Mouse (Mus musculus) hindbrain, embryonic 15.5 days (tissue): Measurements from ENCODE around the gene Pkp2. TPM values are rescaled to one million over a fixed set of nuclear protein-coding genes. Genes with fewer than 3 reads are reported as not detected.
"Not testable (repeated sequence)": the region's sequence is repeated elsewhere in the genome, so short reads cannot be mapped to it uniquely, and the experiment has no call there.

Experiments
- ATAC-seq: fragments of 200-750 bp; cut with Nextera tagmentation; 2 replicates; pipeline ENCODE4 v1.8.0; 2017; ENCODE audit warnings: low read depth, moderate number of reproducible peaks, moderate TSS enrichment; ENCODE audit not compliant: low FRiP score
- H3K27ac ChIP-seq: fragments of 300-500 bp; sonication (generic); replicated peaks from 2 replicates; pipeline ENCODE4 v1.5.1; 2015; ENCODE audit warnings: mild to moderate bottlenecking, inconsistent platforms
- H3K27me3 ChIP-seq: fragments of 300-500 bp; sonication (generic); 2 replicates; pipeline ENCODE4 v1.6.1; 2015; ENCODE audit warnings: control low read depth, inconsistent platforms
- H3K36me3 ChIP-seq: fragments of 300-500 bp; sonication (generic); 2 replicates; pipeline ENCODE4 v1.6.1; 2015; ENCODE audit warnings: control low read depth, inconsistent platforms
- H3K4me1 ChIP-seq: fragments of 300-500 bp; sonication (generic); replicated peaks from 2 replicates; pipeline ENCODE4 v1.6.1; 2015; ENCODE audit warnings: control low read depth, inconsistent platforms
- H3K4me2 ChIP-seq: fragments of 300-500 bp; sonication (generic); 2 replicates; pipeline ENCODE4 v1.6.1; 2015; ENCODE audit warnings: moderate library complexity, mild to moderate bottlenecking, inconsistent platforms
- H3K4me3 ChIP-seq: fragments of 300-500 bp; sonication (generic); 2 replicates; pipeline ENCODE4 v1.5.1; 2015; ENCODE audit warnings: mild to moderate bottlenecking, inconsistent platforms
- H3K9ac ChIP-seq: fragments of 300-500 bp; sonication (generic); 2 replicates; pipeline ENCODE4 v1.6.1; 2015; ENCODE audit warnings: inconsistent platforms
- H3K9me3 ChIP-seq: fragments of 300-500 bp; sonication (generic); 2 replicates; pipeline ENCODE4 v1.6.1; 2016; ENCODE audit warnings: control low read depth, inconsistent platforms
- WGBS: fragments of 180-500 bp; shearing (Covaris S2); methylation state at CpG from one replicate; pipeline ENCODE4 v1.1.7; 2015; 5-methylcytosine and 5-hydroxymethylcytosine counted together
- polyA plus RNA-seq: library from polyadenylated mRNA; unstranded; fragments of >200 nt; fragmentation: Nextera tagmentation; extraction: Ambion mirVana; gene quantifications from 2 replicates; pipeline ENCODE4 v1.2.1, GENCODE M21; 2015

The Pkp2 gene
- polyA plus RNA-seq = 1.0 and 1.2 TPM in 2 replicates

DNA sequence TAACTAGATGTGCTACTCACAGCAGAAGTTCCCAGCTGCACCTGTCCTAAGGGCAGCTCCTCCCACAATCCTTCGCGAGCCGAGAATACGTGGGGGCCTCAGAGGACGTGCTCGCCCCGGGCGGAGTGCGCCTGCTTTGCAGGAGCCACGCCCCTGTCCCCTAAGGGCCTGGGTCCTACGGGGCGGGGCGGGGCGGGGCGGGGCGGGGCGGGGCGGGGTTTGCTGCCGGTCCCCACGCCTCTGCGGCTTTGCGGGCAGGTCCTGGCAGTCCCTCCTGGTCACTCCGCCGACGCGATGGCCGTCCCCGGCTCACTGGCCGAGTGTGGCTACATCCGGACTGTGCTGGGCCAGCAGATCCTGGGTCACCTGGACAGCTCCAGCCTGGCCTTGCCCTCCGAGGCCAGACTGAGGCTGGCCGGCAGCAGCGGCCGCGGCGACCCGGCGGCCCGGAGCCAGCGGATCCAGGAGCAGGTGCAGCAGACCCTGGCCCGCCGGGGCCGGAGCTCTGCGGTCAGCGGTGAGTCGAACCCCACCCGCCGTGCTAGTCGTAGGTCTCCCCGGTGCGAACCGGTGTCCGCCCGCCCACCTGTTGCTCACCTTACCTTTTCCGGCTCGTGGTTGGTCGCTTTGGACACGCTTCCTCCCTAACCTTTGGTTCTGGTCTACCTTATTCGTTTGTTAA lies at the start of gene Pkp2:
Gene Pkp2, plus strand, starts transcription at position 240 of the 682 bp plus-strand sequence.
- under 1% methylated on average over 56 of the region's 59 CpGs for WGBS

DNA sequence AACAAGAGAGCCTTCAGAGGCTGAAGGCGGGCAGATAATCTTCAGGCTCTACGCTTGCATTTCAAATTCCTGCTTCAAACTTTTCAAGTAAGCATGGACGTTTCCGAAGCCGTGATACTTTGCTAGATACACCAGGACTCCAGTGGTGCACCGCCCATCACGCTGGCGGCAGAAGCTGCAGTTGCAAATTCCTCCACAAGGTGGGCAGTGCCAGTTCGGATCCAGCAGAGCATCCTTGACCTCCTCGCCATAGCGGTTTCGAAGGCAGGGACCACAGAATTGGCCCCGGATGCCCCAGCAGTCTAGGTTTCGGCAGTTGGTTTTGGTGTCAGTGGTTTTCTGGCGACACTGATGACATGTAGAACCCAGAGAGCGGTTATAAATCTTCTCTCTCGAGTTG lies 15.7 kb upstream of the Pkp2 start:
- no peaks in the 10 kb centered on the region for H3K4me1 ChIP-seq
- H3K9me3 ChIP-seq = no peaks in the 10 kb centered on the region
- H3K9ac ChIP-seq = no peak overlapping the region
- H3K27ac ChIP-seq = no peak overlapping the region
- WGBS = 72% methylated on average over 17 of the region's 17 CpGs
- no peak overlapping the region for H3K4me3 ChIP-seq
- no peak overlapping the region for H3K4me2 ChIP-seq
- H3K27me3 ChIP-seq = no peaks in the 10 kb centered on the region
- no peaks in the 10 kb centered on the region for H3K36me3 ChIP-seq
- ATAC-seq = no peak

More for the DNA sequence above, at the start of gene Pkp2:
- Histone ChIP-seq H3K4me3 (peak within 1 kb of the TSS; percentile 83), H3K27me3 (peaks cover 21% of the 10 kb centered on the region), H3K27ac (no peak within 1 kb of the TSS), H3K36me3 (no peaks in the 10 kb centered on the region), H3K4me2 (peak within 1 kb of the TSS; percentile 100), H3K9ac (peak within 1 kb of the TSS; percentile 59), H3K9me3 (no peaks in the 10 kb centered on the region), H3K4me1 (peaks cover 5% of the 10 kb centered on the region; the same call in 1 of the 2 replicates)
- ATAC-seq = peak; percentile 95

DNA sequence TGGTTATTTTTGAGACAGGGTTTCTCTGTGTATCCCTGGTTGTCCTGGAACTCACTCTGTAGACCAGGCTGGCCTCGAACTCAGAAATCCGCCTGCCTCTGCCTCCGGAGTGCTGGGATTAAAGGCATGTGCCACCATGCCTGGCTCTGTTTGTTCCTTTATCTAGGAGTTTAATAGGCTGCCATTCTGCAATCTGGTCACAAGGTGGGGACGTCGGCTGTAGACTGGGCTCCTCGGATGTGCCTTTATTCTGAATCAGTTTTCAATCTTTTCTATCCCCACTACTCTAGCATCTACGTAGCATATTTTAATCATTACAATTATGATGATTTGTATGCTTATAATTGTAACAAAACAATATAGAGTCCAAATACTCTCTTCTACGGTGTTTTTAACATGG lies 11.1 kb upstream of the Pkp2 start:
- not testable (repeated sequence) for H3K9me3 ChIP-seq, H3K27me3 ChIP-seq, H3K4me3 ChIP-seq, H3K4me1 ChIP-seq, H3K27ac ChIP-seq, H3K9ac ChIP-seq, H3K4me2 ChIP-seq, H3K36me3 ChIP-seq
- 0 out of 2 replicates have a peak, but pooled peaks have one; percentile 61 for ATAC-seq
- WGBS = 44% methylated on average over 8 of the region's 8 CpGs

- no peaks in the 10 kb centered on the region for H3K4me1 ChIP-seq
- H3K27me3 ChIP-seq = no peaks in the 10 kb centered on the region
- no peaks in the 10 kb centered on the region for H3K9me3 ChIP-seq
- no peak overlapping the region for H3K4me2 ChIP-seq
- WGBS = 91% methylated on average over 1 of the region's 1 CpGs
- no peaks in the 10 kb centered on the region for H3K36me3 ChIP-seq
- H3K9ac ChIP-seq = no peak overlapping the region
- no peak overlapping the region for H3K4me3 ChIP-seq
- ATAC-seq = no peak
- no peak overlapping the region for H3K27ac ChIP-seq
These were observed 8.5 kb upstream of the Pkp2 start for GRCm38 (mm10) chr16:16204648-16205047.

DNA sequence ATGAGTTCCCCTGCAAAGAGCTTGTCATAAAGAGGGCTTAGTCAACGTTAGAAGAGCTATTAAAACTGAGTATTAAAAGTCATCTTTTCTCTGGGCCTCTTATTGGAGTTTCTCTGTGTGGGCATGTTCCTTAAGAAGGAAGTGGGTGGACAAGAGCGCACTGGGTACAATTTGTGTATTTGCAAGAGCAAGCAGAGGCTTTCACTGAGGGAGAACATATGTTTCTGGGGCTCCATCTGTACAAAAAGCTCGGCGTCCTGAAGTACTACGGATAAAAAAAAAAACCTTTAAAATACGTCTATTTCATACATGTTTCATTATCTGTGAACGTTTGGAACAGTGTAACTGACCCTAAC lies 417 bp upstream of the Pkp2 start:
- no peaks in the 10 kb centered on the region for H3K9me3 ChIP-seq
- H3K4me2 ChIP-seq = peak overlapping the region; percentile 100
- ATAC-seq = no peak
- 22% methylated on average over 7 of the region's 7 CpGs for WGBS
- H3K9ac ChIP-seq = peak overlapping the region; percentile 59; the same call in 1 of the 2 replicates
- H3K4me3 ChIP-seq = peak overlapping the region; percentile 83
- no peaks in the 10 kb centered on the region for H3K36me3 ChIP-seq
- H3K27me3 ChIP-seq = peaks cover 21% of the 10 kb centered on the region
- H3K27ac ChIP-seq = no peak overlapping the region
- H3K4me1 ChIP-seq = peaks cover 5% of the 10 kb centered on the region; the same call in 1 of the 2 replicates

DNA sequence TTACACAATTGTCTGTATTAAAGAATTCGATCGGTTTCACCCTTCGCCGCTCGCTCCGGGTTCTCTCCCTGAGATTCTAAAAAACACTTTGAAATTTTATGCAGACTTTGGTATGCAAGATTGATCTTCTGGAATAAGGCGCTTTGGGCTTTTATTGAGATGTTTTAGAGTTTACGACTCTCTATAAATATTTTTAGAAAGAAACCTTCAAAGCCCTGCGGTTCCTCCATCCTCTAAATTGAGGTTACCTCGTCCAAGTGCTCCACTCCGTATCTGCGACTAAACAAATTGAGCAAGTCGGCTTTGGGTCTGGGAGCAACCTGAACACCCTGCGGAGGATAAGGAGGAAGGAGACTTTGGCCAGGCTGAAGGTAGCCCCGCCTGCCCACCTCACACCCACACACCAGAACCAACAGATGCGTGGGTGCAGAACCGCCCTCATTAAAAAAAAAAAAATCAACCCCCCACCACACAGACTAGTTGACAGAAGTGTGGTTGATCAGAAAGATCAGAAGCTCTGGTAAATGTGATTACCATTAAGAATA lies 715 bp downstream of the Pkp2 start:
- Histone ChIP-seq H3K4me3 (peak overlapping the region; percentile 83), H3K9me3 (no peaks in the 10 kb centered on the region), H3K27ac (no peak overlapping the region), H3K9ac (peak overlapping the region; percentile 59; the same call in 1 of the 2 replicates), H3K4me2 (peak overlapping the region; percentile 100), H3K36me3 (no peaks in the 10 kb centered on the region), H3K27me3 (peaks cover 21% of the 10 kb centered on the region), H3K4me1 (peaks cover 5% of the 10 kb centered on the region; the same call in 1 of the 2 replicates)
- ATAC-seq = no peak
- WGBS = 3% methylated on average over 17 of the region's 17 CpGs

DNA sequence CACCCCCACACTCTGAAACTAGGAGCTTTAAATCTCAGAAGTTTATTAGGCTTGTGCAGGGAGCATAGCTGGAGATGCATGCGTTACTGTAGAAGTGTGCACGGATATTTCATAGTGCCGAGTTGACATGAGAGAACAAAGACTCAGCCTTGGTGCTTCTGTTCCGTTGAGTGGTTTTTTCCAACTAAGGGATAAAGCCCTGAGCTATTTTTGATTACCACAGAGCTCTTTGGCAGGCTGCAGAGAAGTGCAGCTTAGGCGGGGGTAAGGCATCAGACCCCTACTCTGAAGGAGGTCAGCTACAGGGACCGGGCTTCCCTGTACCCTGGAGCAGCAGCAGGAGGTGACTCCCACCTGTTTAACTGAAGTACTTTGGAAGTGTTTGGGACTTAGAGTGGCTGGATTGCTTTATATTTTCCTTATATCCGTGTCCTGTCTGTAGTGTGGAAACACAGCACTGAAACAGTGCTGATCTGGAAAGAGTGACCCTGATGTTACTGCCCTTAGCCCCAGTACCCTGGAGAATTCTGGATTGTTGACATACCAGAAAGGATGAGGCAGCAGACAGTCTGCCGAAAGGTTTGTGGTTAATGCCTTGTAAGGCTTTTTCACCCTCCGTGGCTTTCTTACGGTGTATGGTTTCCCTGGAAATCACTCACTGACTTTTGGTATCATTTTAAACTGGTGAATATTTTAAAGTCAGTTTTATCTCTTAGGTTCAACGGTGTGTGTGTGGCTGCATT lies 2.7 kb downstream of the Pkp2 start:
- H3K27me3 ChIP-seq = peaks cover 21% of the 10 kb centered on the region
- WGBS = 35% methylated on average over 11 of the region's 11 CpGs
- H3K4me1 ChIP-seq = peaks cover 5% of the 10 kb centered on the region; the same call in 1 of the 2 replicates
- no peak overlapping the region for H3K27ac ChIP-seq
- no peak overlapping the region for H3K4me2 ChIP-seq
- H3K9ac ChIP-seq = no peak overlapping the region
- no peaks in the 10 kb centered on the region for H3K36me3 ChIP-seq
- H3K9me3 ChIP-seq = no peaks in the 10 kb centered on the region
- no peak overlapping the region for H3K4me3 ChIP-seq
- no peak for ATAC-seq

- ATAC-seq = no peak
- WGBS = 98% methylated on average over 1 of the region's 1 CpGs
- no peak overlapping the region for H3K27ac ChIP-seq
- H3K27me3 ChIP-seq = peaks cover 20% of the 10 kb centered on the region
- no peak overlapping the region for H3K4me3 ChIP-seq
- H3K9ac ChIP-seq = no peak overlapping the region
- H3K4me1 ChIP-seq = peaks cover 5% of the 10 kb centered on the region; the same call in 1 of the 2 replicates
- H3K4me2 ChIP-seq = no peak overlapping the region
- H3K9me3 ChIP-seq = no peaks in the 10 kb centered on the region
- H3K36me3 ChIP-seq = no peaks in the 10 kb centered on the region
These were observed 3.8 kb downstream of the Pkp2 start for GRCm38 (mm10) chr16:16216934-16217333.

GRCm38 (mm10) chr16:16219835-16220234 lies 6.7 kb downstream of the Pkp2 start:
- ATAC-seq = no peak
- H3K9ac ChIP-seq = no peak overlapping the region

GRCm38 (mm10) chr16:16222651-16223050 lies 9.5 kb downstream of the Pkp2 start:
- Histone ChIP-seq H3K4me3 (no peak overlapping the region), H3K9me3 (no peaks in the 10 kb centered on the region), H3K36me3 (no peaks in the 10 kb centered on the region), H3K27me3 (no peaks in the 10 kb centered on the region), H3K9ac (no peak overlapping the region), H3K4me1 (no peaks in the 10 kb centered on the region), H3K4me2 (no peak overlapping the region), H3K27ac (no peak overlapping the region)
- no peak for ATAC-seq
- 79% methylated on average over 1 of the region's 1 CpGs for WGBS

More at GRCm38 (mm10) chr16:16219835-16220234, 6.7 kb downstream of the Pkp2 start:
- Histone ChIP-seq H3K4me3 (no peak overlapping the region), H3K36me3 (no peaks in the 10 kb centered on the region), H3K27me3 (peaks cover 8% of the 10 kb centered on the region), H3K4me1 (no peaks in the 10 kb centered on the region), H3K9me3 (no peaks in the 10 kb centered on the region), H3K4me2 (no peak overlapping the region), H3K27ac (no peak overlapping the region)
- WGBS = 60% methylated on average over 3 of the region's 3 CpGs

DNA sequence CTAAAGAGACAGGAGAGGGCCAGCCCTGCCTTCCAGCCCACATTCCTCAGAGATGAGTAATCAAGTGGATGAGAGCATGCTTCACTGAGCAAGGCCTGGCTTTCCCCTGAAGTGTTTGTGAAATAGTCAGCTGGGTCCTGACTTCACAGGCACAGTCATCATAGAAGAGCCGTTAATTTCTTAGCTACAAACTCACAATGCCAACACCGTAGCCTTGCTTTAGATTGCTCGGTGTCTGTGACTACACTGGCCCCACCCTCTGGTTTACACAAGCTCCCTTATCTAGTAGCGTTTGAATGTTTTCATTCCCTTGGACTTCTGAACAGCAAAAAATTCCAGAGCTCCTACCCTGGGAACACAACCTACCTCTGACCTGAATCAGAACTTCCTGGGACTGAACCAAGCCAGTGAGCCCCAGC lies 11.4 kb downstream of the Pkp2 start:
- Histone ChIP-seq H3K9me3 (no peaks in the 10 kb centered on the region), H3K27me3 (no peaks in the 10 kb centered on the region), H3K9ac (no peak overlapping the region), H3K4me2 (no peak overlapping the region), H3K4me1 (no peaks in the 10 kb centered on the region), H3K36me3 (no peaks in the 10 kb centered on the region), H3K4me3 (no peak overlapping the region), H3K27ac (no peak overlapping the region)
- ATAC-seq = no peak
- WGBS = 26% methylated on average over 4 of the region's 4 CpGs

- WGBS = 81% methylated on average over 22 of the region's 22 CpGs
- Histone ChIP-seq H3K9me3 (no peaks in the 10 kb centered on the region), H3K4me1 (no peaks in the 10 kb centered on the region), H3K4me2 (0 out of 2 replicates have a peak overlapping the region, but pooled peaks have one; percentile 19), H3K9ac (no peak overlapping the region), H3K4me3 (no peak overlapping the region), H3K27me3 (no peaks in the 10 kb centered on the region), H3K36me3 (no peaks in the 10 kb centered on the region), H3K27ac (no peak overlapping the region)
- peak; percentile 23; the same call in 1 of the 2 replicates for ATAC-seq
These were observed 12.7 kb downstream of the Pkp2 start for GRCm38 (mm10) chr16:16225828-16226227.
